Mouse (Mus musculus) right cerebral cortex, adult 18-20 months (tissue): ENCODE measurements around the gene Ccdc89.

Experiments used
- DNase-seq: peaks from one replicate; pipeline ENCODE4 v3.0.0; 2022; ENCODE audit warnings: mixed read lengths

Ccdc89 gene

DNA sequence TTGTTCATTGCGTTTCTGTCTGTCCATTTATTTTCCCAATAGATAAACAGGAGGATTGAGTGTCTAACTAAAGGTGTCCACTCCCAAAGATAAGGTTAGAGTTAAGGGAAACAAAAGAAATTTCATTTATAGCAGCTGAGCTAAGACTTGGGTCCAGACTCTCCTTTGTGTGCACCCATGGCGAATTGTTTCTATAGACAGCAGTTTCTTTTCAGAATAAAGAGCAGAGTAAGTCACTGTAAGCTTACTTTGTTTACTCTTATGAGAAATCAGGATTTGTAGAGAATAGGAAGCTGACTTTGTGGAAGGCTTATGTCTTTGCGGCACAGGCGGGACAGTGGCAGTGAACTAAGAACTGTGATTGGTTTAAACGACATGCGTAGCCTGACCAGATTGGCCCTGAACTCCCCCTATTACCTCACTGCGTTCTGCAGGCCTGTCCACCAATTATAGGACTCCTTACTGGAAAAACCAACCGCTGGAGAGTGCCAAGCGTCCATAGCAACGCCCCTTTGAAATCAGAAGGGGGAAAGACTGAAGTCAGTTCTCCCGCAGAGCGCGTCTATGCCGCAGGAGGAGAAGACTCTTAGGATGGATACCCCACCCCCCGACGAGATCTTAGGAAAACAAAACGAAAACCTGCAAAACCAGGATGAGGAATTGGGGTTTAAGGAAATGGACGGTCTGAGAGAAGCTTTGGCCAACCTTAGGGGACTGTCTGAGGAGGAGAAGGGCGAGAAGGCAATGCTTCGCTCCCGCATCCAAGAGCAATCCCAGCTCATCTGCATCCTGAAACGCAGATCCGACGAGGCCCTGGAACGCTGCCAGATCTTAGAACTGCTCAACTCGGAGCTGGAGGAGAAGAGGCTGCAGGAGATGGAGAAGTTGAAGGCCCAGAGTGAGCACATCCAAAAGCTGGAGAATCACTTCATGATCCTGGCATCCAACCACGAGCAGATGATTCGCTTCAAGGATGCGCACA is at the start of gene Ccdc89:
TSS of gene Ccdc89 (plus strand) at position 558 of the 982 bp plus-strand sequence.
- peak; percentile 86 for DNase-seq

DNA sequence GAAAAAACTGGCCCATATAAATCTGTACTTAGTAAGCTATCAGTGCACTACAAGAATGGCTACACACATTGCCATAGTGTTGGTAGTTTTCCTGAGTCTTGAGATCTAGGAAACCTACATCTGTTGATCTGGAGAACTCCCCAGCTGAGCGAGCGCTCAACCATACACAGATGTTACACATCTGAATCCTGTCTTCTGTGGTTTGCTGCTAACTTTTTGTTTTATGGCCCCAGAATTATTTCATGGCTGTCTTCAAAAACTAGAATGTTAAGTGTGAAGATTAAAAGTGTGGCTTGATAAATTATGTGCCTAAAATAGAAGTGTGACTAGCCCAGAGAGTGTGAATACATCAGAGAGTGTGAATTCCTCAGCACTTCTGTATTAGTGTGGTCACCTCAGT is 42.0 kb upstream of the Ccdc89 start:
- no peak for DNase-seq

DNA sequence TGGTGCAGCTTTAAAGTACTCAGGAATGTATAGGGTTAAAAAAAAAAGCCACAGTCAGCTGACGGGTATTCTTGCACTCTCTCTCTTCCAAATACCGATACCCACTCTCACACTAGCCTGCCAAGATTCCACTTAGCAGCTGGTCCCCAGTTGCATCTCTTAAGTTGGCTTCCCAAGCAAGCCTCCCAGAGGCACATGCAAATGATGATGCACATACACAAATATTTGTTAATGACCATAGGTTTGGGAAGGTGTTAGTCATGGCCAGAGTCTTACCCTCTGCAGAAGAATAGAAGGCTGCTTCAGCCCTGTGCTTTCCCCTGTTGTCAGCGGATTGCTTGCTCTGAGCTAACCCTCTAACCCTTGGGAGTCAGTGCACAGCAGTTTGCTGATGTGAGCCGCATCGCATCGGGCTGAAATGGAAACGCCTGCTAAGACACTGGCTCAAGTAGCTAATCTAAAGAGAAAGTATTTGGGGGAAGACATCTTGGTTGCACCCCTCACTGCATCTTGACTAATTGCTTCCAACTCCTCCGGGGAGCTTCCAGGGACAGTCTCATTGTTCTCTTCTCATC is 39.4 kb upstream of the Ccdc89 start:
- peak; percentile 71 for DNase-seq

DNA sequence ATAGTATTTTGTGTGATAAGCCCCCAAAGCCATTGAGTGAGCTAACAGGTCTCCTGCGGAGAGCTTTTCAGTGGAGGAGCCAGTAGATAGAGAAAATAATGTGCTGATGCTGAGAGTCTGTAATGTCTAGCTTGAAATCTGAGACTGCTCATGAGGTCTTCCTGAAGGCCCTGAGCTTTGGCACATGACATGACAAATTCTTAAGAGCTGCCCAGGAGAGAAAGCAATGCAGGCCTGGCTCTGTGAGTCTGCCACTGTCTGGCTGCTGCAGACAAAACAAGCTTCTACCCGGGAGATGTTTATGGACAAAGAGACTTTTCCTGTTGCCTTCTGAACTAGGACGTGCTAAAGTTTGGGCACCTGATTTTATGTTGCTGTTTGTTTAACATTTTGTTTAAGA is 36.6 kb upstream of the Ccdc89 start:
- DNase-seq, result no peak

DNA sequence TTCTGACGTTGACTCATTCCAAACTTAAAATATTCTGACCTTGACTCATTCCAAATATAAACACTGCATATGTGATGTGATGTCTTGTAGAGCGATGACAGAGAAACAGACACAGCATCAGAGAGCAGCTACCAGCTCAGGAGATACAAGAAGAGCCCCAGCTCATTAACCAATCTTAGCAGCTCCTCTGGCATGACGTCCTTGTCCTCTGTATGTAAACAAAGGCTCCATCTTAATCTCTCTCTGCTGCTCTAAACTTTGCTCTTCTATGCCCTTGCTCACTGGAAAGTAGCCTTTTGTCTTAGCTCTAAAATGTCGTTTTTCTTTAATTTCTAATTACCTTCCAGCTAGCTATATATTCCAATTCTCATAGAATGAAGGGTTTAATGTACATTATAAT is 31.3 kb upstream of the Ccdc89 start:
- DNase-seq, result no peak

DNA sequence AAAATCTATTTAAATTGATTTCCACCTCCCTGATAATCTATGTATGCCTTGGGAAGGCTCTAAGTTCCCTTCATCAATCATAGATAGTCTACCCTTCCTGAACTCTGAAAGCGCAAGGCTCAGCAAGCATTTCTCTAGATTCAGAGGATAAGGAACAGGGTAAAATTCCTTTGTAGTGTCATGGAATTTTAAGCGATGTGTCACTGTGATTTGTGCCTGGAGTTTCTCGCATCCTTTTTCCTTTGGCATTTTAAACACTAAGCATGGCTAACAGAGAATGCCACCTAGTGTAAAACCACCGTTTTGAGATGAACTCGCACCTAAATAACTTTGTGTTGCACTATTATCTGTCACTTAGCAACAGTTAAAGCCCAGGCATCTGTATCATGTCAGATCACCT is 30.4 kb upstream of the Ccdc89 start:
- DNase-seq, result no peak

DNA sequence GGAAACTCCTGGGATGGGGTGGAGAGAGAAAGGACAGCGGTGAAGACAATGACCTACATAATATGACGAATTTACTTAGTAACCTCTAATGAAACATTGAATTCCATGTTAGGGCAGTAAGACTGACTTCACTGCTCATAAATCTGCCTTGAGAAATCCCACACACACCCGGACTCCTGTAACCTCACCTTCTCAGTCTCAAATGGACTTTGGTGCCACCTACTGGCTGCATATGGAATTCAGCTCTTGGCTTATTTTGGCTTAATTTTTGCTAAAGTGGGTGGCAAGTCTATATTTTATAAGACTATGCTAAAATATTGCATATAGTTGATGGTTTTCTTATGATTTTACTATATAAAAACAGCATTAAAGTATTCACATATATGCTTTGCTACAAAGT is 16.4 kb upstream of the Ccdc89 start:
- DNase-seq, result peak; percentile 55

DNA sequence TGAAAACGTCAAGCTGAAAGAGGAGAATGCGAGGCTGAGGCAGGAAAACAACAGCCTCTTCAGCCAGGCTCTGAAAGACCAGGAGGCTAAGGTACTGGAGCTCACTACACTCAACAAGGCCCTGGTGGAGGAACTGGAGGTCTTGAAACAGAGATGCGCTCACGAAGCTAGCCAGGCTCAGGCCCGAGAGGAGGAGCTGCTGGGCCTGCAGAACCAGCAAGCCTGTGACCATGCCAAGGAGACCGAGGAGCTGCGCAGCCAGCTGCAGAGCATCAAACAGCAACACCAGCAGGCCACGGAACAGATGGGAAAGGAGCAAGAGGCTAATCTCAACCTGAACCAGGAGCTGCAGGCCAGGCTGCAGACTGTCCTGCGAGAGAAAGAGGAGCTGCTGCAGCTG is 629 bp downstream of the Ccdc89 start:
- DNase-seq, result no peak

DNA sequence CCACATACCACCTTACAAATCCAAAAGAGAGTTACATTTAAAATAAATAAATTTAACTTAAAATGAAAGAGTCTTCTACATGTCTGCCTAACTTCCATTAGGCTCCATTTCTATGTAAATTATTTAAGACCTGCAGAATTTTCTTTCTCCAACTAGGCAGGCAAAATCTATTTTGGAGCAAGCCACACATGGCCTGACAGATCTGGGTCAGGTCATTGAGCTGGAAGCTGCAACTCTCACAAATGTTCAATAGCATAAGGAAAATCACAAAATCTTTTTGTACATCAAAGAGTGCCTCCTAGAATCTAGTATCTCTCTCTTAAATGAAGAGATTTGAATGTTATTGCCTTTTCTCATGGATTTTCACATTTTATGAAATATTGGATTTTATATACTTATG is 5.8 kb downstream of the Ccdc89 start:
- DNase-seq, result no peak

DNA sequence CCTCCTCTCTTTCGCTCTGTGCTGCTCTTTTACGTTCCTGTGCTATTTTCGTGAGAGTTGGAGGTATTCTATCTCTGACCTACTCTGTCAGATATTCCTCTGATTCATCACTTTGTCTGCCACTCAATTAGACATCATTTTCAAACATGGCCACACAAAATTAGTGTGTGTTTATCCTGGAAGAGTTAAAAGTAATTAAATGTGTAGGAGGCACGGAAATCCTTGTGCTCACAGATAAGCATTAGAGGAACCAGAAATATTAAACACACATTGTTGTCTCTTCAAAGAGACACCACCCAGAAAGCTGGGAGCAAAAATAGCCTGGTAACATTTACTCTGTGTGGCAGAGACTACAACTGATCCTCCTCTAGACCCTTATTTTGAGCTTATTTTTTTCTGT is 13.7 kb downstream of the Ccdc89 start:
- DNase-seq, result no peak

DNA sequence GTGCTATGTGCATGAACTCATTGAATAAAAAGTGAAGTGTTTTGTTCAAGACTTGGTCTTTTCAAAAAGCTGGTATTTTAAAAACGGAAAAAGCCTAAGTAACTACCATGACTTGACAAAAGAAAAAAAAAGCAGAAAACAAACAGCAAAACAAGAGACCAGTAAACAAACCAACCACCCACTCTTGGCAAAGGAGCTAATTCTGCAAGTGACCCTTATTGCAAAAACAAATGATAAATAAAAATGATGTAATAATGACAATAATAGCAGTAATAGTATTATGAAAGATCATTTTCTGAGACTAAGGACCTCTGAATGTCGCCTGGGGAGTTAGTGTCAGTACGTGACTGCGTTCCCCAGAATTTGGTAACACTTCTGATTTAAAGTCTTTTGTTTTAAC is 15.7 kb downstream of the Ccdc89 start:
- no peak for DNase-seq

DNA sequence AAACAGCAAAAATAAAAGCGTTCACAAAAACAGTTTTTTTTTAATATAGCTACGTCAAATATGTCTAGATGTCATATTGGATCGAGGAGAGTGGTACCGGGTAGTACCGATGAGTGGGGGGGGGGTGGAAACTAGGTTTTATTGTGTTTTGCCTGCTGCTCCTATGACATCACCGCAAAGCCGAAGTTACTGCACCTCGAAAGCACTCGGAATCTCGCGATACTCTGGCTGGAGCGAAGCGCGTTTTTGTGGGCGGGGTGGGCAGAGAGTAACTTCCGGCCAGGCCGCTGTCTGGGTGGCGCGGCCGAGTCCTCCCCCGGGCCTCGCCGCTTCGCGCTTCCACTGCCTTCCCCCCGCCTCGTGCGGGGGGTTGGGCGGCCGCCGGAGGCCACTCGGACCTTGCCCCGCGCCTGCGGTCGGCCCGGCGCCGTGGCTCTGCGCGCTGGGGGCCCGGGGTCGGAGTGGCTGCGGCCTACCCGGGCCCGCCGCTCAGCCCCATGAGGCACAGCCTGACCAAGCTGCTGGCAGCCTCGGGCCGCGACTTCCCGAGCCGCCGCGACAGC is 16.2 kb downstream of the Ccdc89 start, which contains the start of gene Crebzf:
TSS of gene Crebzf (plus strand) at position 212 of the 563 bp plus-strand sequence.
- DNase-seq, result peak; percentile 97

DNA sequence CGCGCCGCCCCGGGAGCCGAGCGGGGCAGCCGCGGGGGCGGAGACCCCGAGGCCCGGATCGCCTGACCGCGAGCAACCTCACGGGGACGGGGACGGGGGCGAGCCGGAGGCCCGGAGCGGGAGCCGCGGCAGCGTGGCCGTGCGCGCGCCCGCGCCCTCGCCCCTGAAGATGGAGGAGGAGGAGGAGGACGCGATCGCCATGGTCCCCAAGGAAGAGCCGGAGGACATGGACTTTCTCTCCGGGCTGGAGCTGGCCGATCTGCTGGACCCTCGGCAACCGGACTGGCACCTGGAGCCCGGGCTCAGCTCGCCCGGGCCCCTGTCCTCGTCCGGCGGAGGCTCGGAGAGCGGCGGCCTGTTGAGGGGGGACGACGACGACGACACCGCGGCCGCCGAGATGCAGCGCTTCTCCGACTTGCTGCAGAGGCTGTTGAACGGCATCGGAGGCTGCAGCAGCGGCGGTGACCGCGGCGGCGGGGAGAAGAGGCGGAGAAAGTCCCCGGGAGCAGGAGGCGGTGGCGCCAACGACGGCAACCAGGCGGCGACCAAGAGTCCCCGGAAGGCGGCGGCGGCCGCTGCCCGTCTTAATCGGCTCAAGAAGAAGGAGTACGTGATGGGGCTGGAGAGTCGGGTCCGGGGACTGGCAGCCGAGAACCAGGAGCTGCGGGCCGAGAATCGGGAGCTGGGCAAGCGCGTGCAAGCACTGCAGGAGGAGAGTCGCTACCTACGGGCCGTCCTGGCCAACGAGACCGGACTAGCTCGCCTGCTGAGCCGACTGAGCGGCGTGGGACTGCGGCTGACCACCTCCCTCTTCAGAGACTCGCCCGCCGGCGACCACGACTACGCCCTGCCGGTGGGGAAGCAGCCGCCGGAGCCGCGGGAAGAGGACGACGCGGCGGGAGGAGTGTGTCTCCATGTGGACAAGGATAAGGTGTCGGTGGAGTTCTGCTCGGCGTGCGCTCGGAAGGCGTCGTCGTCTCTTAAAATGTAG is 17.0 kb downstream of the Ccdc89 start:
- DNase-seq, result peak; percentile 77

DNA sequence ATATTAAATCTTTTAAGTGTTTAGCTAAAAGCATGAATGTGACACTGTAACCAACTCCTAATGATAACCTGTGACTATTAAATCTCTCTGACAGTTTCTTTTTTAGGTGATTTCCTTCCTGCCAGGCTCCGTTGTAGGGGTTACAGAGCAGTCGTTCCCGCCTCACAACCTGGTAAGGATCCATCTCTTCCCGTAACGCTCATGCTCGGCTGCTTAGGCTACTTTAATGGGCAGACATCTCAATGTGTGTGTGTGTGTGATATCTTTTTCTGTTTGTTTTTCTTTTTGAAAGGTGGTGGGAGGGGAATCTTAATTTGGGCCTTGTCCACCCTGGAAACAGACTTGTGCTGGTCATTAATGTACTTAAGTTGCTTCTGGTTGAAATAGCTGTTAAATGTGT is 17.8 kb downstream of the Ccdc89 start:
- no peak for DNase-seq

DNA sequence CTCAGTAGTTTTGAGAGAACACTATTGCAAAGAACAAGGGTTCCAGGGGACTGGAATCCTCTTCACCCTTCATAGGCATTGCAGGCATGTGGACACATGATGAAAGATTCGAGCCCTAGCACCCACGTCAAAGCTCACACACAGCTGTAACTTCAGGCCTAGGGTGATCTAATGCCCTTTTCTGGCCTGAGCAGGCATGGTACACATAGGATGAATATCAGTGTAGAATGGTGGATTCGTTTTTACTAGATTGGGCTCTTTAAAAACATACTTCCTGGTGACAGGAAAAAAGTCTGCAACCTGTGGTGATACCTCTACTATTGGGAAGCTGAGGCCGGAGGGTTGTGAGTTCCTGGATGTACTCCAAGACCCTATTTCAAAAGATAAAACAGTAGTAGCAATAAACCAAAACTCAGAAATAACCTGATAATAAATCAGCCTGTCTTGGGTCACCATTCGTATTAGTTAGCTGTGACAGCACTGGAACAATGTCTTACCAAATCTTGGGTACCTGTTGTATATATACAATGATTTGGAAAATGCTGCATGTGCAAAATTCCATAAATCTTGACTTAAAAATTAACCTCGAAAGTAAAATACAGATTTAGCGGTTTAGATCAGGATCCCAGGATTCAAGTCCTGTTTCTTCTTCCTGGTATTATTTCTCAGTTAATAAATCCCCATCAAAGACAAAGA is 29.9 kb downstream of the Ccdc89 start:
- no peak for DNase-seq

DNA sequence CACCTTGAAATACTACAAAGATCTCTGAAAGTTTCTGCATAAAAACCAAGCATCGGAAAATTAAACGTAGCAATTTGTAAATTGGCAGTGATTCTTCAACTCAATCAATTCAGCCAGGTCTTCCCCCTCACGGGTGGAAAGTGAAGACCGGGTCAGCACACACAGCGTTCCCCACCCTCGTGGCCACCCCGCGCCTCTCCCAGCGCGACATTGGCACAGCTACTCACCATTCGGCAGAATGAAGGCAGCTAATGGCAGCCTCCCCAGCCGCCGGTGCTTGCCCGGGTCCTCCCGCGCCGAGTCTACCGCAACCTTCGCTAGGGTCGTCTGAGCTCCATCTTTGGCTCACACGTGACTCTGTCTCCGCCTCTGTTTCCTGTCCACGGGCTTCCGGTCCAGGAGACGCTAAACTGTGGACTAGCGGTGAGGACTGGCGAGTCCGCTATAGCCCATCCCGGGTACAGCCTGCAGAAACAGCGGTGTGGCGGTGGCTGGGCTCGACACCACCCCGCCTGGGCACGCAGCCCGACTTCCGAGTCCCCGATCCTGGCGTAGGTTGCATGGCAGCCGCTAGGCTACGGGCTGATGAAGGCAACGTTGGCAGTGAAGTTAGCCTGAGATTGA is 30.6 kb downstream of the Ccdc89 start, which contains the start of gene Tmem126a:
TSS of gene Tmem126a (minus strand) at position 385 of the 624 bp plus-strand sequence.
- peak; percentile 90 for DNase-seq

DNA sequence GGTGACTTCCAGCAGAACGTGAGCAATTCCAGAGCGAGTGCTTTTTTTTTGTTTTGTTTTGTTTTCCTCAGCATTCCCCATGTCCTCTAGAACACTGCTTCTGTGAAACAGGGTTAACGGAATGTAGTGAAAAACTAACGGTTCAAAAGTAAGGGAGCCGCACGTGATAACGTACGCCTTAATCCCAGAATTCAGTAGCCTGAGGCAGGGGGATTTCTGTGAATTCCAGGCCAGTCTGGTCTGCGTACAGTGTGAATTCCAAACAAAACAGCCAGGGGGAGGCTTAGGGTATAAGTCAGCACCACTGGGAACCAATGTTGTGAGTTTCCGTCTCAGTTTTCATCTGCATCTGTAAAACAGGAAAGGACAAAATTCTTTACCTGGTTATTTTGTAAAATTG is 31.1 kb downstream of the Ccdc89 start:
- DNase-seq, result no peak

DNA sequence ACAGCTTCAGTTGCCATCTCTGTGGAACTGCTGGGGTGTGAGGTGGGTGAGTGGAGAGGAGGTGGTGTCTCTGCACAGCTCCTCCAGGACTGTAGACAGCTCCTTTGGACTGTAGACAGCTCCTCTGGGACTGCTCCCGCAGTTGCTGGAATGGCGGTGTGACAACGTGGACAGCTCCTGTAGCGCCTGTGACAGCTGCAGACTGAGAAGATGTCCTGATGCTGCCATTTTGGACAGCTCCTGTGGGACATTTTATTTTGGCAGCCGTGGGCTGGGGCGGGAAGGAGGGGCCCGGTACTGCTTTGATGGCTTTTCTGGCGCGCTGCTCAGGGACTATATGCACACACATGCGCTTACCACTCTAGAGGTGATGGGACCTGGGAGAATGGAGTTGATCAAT is 34.0 kb downstream of the Ccdc89 start:
- no peak for DNase-seq

DNA sequence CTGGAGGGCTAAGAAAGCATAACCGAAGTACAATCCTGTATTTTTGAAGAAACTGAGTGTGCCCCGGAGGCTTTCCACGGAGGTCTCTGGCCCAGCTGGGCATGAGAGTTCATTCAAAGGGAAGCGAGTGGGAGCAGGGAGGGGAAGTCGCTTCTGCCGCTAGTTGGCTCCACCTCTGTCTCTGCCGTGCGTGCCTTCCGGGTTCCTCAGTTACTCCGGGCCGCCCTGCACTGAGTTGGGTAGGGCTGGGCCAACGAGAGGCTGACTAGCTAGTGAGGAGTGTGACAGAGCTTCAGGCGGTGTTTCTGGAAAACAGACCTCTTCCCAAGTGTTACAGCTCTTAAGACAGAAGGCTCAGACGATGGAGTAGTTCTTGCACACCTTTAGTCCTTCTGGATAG is 34.6 kb downstream of the Ccdc89 start:
- DNase-seq, result no peak

DNA sequence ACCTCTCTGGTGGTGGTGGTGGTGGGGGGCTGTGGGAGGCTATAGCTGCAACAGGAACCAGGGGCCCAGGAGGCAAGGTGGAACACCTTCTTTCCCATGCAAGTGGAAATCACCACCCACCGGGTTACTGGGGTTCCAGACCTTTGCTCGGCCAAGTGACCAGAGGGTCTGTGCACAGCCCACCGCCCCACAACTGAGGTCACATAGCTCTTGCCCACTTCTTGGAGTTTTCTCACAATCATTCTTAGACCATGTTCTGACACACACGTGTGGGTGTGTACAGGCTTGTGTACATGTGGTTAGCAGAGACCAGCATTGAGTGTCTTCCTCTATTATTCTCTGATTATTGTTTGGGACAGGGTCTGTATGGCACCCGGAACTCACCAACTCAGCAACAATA is 35.1 kb downstream of the Ccdc89 start:
- DNase-seq, result no peak

DNA sequence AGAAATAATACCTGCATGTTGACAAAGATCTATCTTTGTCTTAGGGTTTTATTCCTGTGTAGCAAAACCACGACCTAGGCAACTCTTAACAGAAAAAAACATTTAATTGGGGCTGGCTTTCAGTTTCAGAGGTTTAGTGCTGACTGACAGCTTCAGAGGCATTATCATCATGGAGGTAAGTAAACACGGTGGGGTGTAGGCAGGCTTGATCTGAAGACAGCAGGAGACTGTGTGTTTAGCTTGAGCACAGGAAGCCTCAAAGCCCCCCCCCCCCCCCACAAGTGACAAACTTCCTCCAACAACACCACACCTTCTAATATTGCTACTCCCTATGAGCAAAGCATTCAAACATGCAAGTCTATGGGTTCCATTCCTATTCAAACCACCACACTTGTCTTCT is 47.1 kb downstream of the Ccdc89 start:
- DNase-seq, result no peak
